Mouse (Mus musculus) left cerebral cortex, adult 18-20 months (tissue): Measurements from ENCODE around the gene Fam196b. TPM values are rescaled to one million over a fixed set of nuclear protein-coding genes. Genes with fewer than 3 reads are reported as not detected.

Experiments
- DNase-seq, 2 experiments: peaks; one replicate each; pipeline ENCODE4 v3.0.0; 2021 to 2022; ENCODE audit warnings: low spot score in 2 of 2, mixed read lengths in 1 of 2
- long read RNA-seq, 2 experiments: library from polyadenylated mRNA; stranded (forward); transcript quantifications; one replicate each; pipeline ENCODE4 v2.0.0; 2021
- total RNA-seq, 2 experiments: library from RNA; stranded (reverse); gene quantifications; 2 replicates each; pipeline ENCODE4 v1.2.3; 2021

The Fam196b gene
- total RNA-seq = 1 to 10 TPM in 1 of 2 experiments, under 1 TPM in 1; 0.95 to 1.1 TPM
- long read RNA-seq, experiment 1 = 0 reads
- long read RNA-seq, experiment 2, full-length matches to known transcripts = 2 of 2 reads
- long read RNA-seq, experiment 2, partial matches to known transcripts = 0 of 2 reads
- long read RNA-seq, experiment 2, other reads (novel, unspliced or antisense) = 0 of 2 reads

GRCm38 (mm10) chr11:34314534-34315379, at the start of gene Fam196b:
Fam196b (plus strand) TSS chr11:34314822.
- peak; percentile 34 to 49 for DNase-seq

GRCm38 (mm10) chr11:34272016-34272415, 42.6 kb upstream of the Fam196b start:
- peak in 1 of 2 experiments; percentile 9 for DNase-seq

GRCm38 (mm10) chr11:34275941-34276340, 38.7 kb upstream of the Fam196b start:
- peak in 1 of 2 experiments; percentile 12 for DNase-seq

- peak in 1 of 2 experiments; percentile 6 for DNase-seq
Measured at GRCm38 (mm10) chr11:34276363-34277046, 38.1 kb upstream of the Fam196b start.

- DNase-seq = no peak
Measured at GRCm38 (mm10) chr11:34277047-34277445, 37.6 kb upstream of the Fam196b start.

GRCm38 (mm10) chr11:34284124-34284808, 30.4 kb upstream of the Fam196b start:
- no peak for DNase-seq

- DNase-seq = no peak
Measured at GRCm38 (mm10) chr11:34290265-34290664, 24.4 kb upstream of the Fam196b start.

- no peak for DNase-seq
Measured at GRCm38 (mm10) chr11:34290708-34291107, 23.9 kb upstream of the Fam196b start.

- DNase-seq = no peak
Measured at GRCm38 (mm10) chr11:34291304-34291703, 23.3 kb upstream of the Fam196b start.

- DNase-seq = no peak
Measured at GRCm38 (mm10) chr11:34297698-34298378, 16.8 kb upstream of the Fam196b start.

GRCm38 (mm10) chr11:34299550-34299949, 15.1 kb upstream of the Fam196b start:
- DNase-seq = no peak

GRCm38 (mm10) chr11:34300064-34300463, 14.6 kb upstream of the Fam196b start:
- no peak for DNase-seq

- DNase-seq = no peak
Measured at GRCm38 (mm10) chr11:34306231-34306630, 8.4 kb upstream of the Fam196b start.

- no peak for DNase-seq
Measured at GRCm38 (mm10) chr11:34308731-34309130, 5.9 kb upstream of the Fam196b start.

- no peak for DNase-seq
Measured at GRCm38 (mm10) chr11:34309360-34309759, 5.3 kb upstream of the Fam196b start.

- DNase-seq = no peak
Measured at GRCm38 (mm10) chr11:34311717-34312116, 2.9 kb upstream of the Fam196b start.

- no peak for DNase-seq
Measured at GRCm38 (mm10) chr11:34312208-34312607, 2.4 kb upstream of the Fam196b start.

GRCm38 (mm10) chr11:34315383-34315782, 761 bp downstream of the Fam196b start:
- no peak for DNase-seq

- no peak for DNase-seq
Measured at GRCm38 (mm10) chr11:34316176-34316575, 1.6 kb downstream of the Fam196b start.

GRCm38 (mm10) chr11:34317001-34317400, 2.4 kb downstream of the Fam196b start:
- peak in 1 of 2 experiments; percentile 30 for DNase-seq

- DNase-seq = no peak
Measured at GRCm38 (mm10) chr11:34319282-34319681, 4.7 kb downstream of the Fam196b start.
